Mouse (Mus musculus) c-Kit-positive CD71-negative TER-119-negative erythroid progenitor cells, embryonic 14.5 days (primary cell): ENCODE results near the gene Insl6.

ENCODE experiments used
- DNase-seq: peaks from one replicate; pipeline ENCODE4 v3.0.0-alpha.2; 2013; ENCODE audit warnings: low read depth

Insl6 gene

DNA sequence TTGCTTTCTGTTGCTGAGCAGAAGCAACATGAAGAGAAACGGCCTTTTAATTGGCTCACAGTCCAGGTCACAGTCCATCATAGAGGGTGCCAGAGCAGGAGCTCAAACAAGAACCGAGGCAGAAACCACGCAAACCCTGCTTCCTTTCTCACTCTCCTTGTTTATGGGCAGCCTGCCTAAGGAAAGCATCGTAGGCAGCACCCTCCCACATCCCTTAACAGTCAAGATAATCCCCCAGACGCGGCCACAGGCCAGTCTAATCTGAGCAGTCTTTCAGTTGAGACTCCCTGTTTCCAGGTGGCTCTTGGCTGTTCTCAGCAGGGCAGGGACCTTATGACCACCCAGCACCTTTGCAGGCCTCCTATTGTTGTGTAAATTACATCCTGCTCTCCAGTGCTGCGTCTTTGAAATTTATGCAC is 39.7 kb downstream of the Insl6 start:
- DNase-seq: no peak

DNA sequence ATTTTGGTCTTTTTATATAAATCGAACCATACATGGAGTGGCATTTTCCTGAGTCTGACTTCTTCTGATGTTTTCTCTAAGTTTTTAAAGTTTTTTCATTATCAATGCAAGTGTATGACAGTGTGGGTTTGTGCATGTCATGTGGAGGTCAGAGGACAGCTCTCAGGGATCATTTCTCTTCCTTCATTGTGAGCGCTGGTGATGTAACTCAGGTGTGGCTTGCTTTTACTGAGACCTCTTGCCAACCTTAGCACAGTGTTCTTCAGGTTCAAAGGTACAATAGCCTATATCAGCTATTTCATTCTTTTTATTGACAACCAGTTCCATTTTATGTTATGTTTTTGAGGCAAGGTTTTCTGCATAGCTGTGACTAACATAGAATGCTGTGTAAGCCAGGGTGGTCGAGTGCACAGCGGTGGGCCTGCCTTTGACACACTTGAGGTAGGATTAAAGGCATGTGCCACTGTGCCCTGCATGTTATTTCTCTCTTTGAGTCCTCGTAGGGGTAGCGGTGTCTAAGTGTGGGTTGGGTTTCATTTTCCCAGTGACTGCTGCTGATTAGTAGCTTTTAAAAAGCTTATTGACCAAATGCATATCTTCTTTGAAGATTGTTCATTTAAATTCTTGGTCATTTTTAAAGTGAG is 46.1 kb downstream of the Insl6 start:
- DNase-seq: no peak

DNA sequence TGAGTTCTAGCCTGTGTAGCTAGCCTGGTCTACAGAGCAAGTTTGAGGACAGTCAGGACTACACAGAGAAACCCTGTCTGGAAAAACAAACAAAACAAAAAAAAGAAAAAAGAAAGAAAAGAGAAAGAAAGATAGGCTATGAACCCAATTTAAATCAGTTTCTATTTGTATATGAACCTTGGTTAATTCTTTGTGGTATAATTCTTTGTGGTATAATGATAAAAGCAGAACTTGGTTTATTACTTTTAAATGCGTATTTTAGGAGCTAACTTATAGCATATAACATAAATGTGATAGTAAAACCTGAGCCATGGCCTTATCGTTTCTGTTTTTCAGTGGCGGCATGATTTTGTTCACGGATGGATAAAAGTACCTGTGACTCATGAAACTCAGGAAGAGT is 48.7 kb downstream of the Insl6 start:
- DNase-seq: no peak

DNA sequence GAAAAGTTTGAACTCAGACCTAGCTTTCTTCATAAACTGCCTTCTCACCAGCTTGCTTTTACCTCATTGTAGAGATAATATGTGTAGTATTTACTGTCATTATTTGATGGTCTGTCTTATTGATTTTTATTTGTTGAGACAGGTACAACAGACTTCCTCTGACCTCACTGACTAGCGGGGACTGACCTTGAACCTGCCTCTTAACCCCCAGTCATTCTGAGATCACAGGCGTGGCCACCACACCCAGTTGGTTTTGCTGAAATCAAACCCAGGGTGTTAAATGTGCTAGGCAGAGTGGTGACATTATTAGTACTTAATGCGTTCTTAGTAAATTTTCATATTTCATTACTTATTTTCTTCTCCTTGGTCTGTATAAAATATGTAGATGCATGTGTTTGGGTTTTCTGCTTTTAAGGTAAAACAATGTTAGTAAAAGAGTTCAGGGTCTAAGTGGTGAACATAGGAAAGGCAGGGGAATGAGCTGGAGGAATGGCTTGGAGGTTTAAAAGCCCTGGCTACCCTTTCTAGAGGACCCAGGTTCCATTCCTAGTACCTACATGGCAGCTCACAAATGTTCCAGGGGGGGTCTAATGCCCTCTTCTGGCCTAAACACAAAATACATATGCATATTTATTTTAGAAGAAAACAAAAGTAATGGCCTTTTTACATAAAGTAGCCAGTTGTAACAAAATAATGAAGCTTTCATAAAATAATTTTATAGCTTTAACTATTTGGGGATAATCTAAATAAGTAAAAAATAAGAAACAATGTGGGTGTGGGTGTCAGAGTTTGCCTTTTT is 52.9 kb downstream of the Insl6 start:
- no peak for DNase-seq
